Mouse (Mus musculus): ENCODE measurements around the gene Odf3l1.

Odf3l1 gene

DNA sequence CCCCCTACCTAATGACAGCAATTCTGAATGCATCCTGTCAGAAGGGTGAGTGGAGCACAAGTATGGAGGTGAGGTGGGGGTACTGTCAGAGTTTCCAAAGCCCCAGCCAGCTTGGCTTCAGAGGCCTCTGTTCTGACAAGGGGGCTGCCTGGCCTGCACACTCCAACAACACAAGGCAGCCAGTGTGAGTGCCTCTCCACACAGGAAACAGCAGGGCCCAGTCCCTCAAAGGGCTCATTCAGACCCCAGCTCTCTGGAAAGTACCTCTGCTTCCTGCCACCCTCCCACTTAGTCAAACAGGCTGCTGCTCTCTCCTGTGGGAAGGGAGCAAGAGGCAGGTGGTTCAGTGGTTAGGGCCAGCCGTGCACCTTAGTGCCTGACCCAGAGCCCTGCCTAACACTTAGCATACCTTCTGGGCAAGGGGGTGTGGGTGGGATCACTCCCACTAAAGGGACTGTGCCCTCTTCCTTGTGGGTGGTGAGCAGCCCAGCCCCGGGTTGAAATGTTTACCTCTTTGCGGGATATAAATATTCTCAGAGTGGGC, 17.1 kb upstream of the Odf3l1 start:
- no peak for DNase-seq (ENCODE audit: low spot score in 2 of 2)

DNA sequence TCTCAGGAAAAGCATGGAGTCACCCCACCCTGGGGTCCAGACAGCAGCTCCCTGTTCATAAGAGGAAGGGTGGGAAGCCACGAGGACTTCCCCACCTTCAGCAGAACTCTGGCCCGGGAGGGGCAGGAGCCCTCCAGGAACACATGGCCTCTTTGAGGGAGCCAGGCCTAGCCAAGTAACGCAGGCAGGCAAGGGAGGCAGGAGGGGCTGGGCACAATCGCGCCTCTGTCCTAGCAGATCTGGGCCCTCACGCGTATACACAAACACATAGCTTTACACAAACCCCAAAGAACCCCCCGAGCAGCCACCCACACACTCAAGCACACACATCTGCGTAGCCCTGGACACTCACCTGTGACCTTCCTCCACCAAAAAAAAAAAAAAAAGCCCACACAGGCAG, 16.3 kb upstream of the Odf3l1 start:
- DNase-seq (ENCODE audit: low spot score in 2 of 2): no peak

DNA sequence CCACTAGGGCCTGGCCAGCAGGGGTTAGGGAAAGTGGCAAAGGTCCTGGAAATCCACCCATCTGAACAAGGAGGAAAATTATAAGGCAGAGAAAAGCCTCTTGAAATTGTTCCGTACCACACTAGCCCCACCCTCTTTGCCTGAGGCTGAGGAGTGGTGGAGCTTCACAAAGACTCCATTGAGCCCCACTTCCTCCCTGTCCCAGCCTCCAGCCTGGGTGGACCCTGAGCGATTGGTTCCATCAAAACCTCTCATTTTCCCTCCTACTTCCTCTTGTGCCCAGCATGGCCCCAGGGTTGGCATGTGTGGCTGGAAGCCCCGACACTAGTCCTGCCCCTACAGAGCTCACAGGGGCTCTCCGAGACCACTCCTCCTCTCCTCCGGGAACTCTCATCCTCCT, 12.8 kb upstream of the Odf3l1 start:
- no peak for DNase-seq (ENCODE audit: low spot score in 2 of 2)

DNA sequence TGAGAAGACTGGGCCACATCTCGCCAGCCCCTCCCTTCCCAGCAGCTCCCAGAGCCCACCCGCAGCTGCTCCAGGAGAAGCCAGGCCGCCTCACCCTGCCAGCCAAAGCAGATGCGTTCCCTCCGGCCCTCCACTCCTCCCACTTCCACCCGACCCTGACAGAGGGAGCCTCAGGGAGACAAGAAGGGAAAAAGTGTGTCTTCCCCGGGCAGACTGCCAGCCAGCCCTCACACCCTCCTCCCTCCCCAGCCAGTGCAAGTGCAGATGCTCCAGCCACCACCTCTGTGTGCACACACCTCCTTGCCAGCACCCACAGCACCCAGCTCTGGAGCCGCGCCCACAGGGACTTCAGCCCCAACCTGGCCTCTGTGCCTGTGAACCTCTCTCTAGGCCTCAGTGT, 12.3 kb upstream of the Odf3l1 start:
- no peak for DNase-seq (ENCODE audit: low spot score in 2 of 2)

DNA sequence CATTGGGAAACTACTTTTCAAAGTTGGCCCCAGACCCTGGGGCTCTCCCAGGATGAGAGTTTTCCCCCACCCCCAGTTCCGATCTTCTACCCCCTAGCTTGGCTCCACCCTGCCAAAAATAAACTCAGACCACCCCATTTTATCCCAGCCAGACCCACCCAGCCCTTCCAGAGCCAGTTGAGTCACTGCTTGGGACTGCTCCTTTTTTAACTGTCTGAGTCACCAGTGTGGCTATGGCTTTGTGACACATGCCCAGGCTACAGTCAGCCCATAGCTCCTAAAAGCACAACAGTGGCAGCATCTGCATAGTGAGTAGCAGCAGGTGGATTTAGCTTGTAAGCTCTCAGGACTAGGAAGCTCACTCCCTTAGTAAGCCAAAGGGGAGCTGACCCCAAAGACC, 8.6 kb upstream of the Odf3l1 start:
- DNase-seq (ENCODE audit: low spot score in 2 of 2): no peak

DNA sequence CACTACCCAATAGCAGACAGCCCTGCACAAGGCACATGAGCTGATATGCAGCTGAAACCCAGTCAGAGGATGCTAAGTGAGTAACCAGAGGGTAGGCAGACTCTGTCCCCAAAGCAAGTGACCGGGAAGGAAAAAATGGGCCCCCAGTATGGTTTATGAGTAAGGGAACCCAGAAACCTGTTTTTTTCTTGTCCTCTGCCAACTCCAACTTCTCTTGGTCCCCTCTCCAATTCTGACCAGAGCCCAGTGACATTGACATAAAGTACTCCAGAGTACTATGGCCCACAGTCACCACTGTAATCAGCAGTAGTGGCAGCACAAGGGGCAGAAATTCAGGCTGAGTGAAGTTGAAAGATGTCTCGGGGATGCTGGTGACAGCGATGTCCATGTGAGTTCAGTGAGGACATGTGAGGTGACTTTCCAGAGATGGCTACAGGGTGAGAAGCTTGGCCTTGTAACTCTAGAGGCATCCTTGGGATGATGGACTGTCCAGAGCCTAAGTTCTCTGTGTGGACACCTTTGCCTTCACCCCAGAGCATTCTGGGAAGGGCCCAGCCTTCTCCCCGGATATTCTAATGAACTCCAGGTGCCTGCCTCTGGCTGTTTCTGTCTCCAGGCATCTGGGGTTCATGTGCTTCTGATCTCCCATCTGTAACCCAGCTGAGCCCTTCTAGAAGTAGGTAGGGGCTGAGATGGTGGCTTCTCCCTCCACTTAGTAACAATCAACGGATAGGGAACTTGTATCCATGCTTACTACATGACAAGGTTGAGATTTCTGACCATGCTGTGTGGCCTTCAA, 7.8 kb upstream of the Odf3l1 start:
- no peak for DNase-seq (ENCODE audit: low spot score in 2 of 2)

DNA sequence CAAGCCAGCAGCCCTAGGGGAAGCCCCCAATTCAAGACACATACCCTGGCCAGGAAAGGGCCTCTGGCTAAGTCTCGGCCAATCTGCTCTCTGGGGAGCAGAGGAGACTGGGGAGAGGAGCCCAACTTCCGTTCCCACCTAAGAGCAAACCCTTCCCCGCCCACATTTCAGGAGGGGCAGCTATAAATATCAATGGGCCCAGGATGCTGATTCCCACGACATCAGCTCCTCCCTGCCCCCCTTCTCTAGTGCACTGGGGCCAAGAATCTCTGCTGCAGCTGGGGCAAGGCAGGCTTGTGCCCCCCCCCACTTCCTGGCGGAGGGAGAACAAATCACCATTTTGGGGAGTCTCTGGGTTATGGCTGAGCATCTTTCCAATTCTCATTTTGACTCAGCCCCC, 6.7 kb upstream of the Odf3l1 start:
- DNase-seq (ENCODE audit: low spot score in 2 of 2): no peak

DNA sequence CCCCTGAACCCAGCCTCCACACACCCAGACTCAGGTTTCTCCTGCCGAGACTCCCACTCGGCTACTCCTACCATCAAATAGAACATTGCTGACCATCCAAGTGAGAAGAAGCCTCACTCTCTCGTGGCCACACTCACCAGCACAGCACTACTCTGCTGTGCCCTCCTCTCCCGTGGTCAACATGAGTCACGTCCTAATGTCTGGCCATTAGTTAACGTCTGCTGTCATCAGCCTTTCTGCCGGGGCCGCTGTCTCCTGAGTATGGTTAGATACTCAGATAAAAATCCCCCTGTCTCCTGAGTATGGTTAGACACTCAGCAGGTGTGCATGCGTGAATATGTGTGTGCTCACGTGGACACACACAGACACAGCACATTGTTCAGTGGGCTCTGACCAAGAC, 6.3 kb upstream of the Odf3l1 start:
- no peak for DNase-seq (ENCODE audit: low spot score in 2 of 2)

DNA sequence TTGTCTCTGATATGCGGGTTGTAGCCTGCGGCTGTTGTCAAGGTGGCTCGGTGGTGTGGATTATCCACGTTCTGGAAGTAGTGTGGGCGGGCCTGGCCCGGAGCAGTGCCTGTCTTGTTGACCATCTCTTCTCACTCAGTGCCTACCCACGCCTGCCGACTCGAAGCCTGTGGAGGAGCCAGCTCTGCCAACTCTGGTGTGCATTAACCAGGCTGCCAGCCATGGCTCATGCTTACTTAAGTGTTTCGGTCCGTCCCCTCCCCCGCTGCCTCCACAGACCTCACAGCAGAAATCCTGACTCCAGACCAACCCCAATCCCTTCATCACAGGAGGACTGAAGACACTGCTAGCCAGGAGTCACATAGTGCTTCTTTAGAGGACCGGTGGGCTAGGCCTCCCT, 5.1 kb upstream of the Odf3l1 start:
- no peak for DNase-seq (ENCODE audit: low spot score in 2 of 2)

DNA sequence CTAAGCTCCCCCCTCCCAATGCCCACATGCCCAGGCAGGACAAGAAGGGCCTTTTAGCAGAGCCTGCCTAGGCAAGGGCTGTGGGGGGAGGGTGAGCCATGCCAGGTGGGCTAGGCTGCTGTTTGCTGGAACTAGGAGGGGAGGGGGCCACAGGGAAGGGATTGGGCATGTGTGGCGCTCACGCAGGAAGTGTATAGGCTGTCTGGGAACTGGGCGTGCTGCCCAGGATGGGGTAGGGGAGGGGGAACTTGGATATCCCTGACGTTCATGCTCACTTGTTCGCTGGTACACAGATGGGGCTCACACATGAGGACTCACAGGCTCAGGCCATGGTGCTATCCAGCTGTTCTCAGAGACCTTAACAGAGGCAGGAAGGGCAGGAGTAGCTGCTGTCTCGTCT, 3.8 kb upstream of the Odf3l1 start:
- DNase-seq (ENCODE audit: low spot score in 2 of 2): no peak

DNA sequence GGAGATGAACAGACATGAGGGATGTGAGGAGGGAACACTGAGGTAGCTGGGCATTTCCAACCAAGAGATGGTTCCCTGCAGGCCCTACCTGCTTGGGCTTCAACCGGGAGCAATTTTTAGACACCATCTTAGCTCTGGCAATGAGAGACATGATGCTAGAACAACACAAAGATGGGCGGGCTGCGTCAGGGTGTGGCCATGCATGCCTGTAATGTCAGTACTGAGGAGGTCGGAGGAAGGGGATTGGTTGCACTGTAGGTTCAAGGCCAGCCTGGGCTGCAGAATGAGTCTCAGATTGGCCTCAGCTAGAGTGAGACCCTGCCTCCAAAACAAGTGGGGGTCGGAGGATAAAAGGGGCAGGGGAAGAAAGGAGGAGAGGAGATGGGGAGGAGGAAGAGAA, 2.0 kb upstream of the Odf3l1 start:
- no peak for DNase-seq (ENCODE audit: low spot score in 2 of 2)

DNA sequence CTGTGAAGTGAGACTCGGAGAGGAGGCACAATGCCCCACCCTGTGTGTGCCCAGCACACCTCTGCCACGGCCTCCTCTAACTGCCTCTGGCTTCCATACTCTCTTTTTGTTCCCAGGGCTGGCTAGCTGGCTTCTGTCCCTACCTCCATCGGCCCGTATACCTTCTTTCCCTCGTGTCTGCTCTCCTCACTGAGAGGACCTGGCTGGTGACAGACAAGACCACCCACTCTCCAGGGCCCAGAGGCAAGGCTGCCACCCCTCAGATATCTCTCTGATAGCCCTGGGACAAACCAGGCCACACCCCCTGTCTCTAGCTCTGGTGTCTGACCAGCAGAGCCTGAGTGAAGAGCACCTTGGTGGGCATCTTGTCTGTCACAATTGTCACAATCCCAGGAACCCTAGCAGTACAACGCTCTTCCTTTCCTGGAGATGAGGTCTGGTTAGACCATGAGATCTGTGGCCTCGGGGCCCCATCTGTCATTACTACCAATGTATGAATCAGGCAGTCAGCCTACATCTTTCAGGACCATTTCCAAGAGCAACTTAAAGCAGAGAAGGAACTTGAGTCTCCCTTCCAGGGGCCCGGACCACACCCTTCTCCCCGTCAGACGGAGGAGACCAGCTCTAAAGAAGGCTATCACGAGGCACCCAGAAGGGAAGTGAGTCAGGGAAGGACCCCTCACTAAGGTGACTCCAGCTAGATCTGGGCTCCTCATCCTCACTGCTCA, 1.4 kb upstream of the Odf3l1 start:
- DNase-seq (ENCODE audit: low spot score in 2 of 2): no peak

DNA sequence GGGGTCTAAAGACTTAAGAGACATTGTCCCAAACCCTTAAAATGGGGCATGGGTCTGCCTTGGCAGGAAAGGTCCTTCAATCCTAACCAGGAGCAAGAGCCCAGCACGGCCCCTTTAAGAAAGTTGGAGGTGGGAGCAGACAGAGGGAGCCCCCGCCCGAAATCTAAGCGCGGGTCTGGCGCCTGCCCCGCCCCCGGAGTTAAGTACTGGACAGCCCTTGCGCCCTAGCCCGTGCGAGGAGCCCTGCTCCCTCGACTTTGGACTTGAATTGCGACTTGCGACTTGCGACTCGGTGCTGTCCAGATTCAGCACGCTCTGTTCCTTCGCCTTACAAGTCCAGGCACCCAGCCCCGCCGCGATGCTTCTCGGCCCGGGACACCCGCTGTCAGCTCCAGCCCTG, 353 bp upstream of the Odf3l1 start, which contains the start of gene Cspg4:
TSS of gene Cspg4 (plus strand) at position 202 of the 400 bp plus-strand sequence.
- peak in 1 of 2 experiments; percentile 70 for DNase-seq (ENCODE audit: low spot score in 2 of 2)

DNA sequence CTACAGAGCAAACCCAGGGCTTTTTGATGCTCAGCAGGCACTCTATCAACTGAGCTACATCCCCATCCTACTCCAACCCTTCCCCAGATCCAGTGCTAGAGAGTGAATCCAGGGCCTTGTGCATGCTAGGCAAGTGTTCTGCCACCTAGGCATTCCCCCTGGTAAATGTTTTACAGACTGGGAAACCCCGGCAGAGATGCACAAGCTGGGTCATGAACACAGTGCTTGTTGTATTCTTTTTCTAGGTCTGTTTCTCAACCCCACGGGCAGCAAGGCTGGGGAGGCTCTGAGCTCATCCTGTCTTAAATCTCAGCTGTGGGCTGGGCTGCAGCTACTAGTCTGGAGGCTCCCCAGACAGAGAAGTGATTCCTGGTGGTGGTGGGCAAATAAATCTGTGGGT, 1.6 kb downstream of the Odf3l1 start:
- no peak for DNase-seq (ENCODE audit: low spot score in 2 of 2)

DNA sequence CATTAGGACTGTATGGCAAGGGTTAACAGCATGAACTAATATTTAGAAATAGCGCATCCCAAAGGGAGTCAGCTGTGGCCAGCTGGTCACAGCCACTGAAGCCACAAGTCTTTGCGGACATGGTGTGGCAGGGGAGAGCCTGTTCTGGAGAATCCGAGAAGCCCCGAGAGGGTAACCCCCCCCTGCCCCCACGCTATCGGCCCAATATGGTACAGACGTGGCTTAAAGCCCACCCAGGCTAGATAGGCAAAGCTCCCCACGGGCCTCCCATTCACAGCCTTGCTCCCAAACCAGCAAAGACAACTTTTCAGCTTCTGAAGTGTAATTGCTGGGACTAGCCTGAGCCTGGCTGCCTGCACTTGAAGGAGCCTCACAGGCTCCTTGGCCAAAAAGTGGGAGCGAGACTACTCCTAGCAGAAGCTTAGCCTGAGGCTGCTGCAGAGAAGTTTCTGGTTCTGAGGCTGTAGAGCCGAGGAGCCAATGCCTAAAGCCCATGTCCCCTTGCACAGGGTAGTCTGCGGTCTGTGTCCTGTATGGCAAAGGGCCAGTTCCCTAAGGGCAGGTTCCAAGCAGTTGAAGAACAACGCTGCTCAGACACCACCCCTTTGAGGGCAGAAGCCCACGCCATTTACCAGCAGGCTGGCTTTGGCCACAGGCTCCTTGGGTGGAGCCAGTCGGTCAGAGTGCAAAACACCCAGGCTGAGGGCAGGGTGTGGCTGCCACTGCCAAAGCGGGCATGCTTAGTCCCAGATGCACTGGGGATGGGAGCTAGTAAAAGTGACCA, 3.8 kb downstream of the Odf3l1 start:
- DNase-seq (ENCODE audit: low spot score in 2 of 2): peak in 1 of 2 experiments; percentile 45

DNA sequence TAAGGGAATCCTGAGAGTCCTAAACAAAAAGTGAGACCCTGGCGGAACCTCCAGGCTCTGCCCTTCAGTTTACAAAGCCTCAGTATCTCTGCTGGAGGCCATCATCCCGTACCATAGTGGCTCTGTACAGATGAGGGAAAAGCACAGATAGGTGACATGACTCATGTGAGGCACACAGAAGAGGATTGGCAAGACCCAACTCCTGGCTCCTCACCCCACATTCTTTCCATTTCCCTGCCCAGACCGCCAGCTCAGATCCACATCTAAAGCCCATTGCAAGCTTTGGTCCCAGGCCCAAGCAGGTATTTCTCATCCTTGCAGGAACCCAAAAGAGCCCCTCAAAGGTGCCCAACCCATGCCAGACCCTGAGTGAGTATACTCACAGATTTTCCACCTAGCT, 4.4 kb downstream of the Odf3l1 start:
- DNase-seq (ENCODE audit: low spot score in 2 of 2): no peak

DNA sequence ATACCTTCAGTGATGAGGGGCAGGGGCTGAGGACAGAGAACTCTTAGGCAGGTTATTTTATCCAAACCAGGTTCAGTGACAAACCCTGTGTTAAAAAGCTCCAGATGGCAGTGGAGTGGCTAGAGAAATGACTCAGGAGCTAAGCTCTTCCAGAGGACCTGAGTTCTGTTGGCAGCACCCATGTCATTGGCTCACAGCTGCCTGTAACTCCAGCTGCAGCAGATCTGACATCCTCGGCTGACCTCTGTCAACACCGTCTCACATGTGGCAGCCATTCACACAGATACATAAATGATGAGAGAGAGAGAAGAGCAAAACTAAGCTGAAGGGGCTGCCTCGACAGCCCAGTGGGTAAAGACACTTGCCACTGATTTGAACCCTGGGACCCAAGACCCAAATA, 7.0 kb downstream of the Odf3l1 start:
- no peak for DNase-seq (ENCODE audit: low spot score in 2 of 2)

DNA sequence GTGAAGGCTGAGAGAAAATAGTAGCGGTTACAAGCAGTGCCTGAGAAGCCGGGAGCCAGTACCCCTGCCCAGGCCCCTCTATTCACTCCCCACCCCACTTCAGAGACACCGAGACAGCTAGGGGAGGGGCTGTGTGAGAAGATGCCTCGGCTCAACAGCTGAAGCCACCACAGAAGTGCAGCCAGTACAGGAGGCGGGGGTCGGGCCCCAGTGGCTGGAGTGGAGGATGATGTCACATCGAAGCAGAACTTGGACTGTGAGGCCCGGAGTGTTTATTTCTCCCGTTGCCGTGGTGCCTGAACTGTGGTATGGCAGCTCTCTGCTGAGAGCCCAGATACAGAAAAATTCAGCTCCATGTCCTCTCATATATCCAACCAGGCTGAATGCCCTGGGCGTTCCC, 12.7 kb downstream of the Odf3l1 start:
- peak in 1 of 2 experiments; percentile 29 for DNase-seq (ENCODE audit: low spot score in 2 of 2)

DNA sequence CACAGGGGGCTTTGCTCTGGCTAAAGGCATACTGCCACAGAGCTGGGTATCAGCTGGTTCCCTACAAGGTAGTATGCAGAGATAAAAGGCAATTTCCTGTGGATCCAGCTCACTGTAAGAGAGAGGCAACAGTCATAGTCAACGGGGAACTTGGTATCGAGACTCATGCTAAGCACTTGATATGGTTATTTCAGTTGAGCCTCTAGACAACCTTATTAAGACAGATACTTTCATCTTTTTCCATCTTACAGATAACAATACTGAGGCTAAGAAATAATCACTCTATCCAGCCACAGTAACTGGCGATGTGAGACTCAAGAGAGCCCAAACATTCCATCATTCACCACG, 13.6 kb downstream of the Odf3l1 start:
- no peak for DNase-seq (ENCODE audit: low spot score in 2 of 2)

DNA sequence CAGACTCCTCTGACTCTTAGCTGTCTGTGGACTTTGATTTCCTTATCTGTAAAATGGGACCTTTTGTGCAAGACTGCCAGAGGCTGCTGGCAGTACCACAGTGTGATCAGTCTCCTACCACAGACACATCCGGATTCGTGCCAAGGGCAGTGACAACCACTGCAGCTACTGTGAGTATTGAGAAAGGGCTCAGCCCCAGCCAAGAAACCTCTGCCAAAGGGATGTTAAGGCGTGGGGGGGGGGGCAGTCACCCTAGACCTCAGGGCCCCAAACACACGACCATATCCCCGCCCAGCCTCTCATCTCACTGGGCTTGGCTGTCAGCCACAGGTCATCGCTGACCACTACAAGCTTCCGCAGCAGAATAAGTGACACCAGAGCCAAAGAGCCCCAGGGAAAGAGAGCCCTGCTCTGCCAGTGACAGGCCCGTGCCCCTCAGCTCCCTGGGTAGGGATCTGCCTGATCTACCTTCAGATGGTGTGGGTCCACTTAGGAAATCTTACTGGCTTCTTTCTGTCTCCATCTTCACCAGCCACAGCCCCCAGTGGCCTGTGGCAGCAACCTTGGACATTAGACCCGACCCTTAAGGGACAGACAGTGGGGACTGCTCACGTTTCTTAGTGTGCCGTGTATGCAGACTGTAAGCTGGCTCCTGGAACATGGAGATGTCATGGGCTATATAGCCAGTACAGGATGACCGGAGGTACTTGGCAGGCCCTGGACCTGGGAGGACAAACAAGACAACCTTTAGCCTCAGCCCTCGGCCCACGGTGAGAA, 14.2 kb downstream of the Odf3l1 start:
- peak in 1 of 2 experiments; percentile 49 for DNase-seq (ENCODE audit: low spot score in 2 of 2)

DNA sequence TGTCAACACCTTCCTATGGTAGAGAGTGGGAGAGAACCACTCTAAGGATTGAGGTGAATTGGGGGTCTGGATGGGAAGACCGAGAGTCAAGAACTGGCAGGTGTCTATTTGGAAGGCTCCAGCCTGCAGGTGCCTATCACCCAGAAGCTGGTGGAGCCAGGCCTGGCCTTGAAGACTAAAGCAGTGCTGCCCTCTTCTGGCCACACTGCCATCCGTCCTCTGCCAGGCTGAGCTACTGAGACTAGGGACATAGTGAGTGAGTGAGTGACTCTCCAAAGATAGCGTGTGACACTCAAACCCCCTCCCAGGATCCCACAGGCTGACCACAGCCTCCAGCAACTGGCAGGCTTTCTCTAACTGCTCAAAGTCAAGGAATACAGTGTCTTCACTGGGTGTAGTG, 17.0 kb downstream of the Odf3l1 start:
- peak in 1 of 2 experiments; percentile 56 for DNase-seq (ENCODE audit: low spot score in 2 of 2)

DNA sequence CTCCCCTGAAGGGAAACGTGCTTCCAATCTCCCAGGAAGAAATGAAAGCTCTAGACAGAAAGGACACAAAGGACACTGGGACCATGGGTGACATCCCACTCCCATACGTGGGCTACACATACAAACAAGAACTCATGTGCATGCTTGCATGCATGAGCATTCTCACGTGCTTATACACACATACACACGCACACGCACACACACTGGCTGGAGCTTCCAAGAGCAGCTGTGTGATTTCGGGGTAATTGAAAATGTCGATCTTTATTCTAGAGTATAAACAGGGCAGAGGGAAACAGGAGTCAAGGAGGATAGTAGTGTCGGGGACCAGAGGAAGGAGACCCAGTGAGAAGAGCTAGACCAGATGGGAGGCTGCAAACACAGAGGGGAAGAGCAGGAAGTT, 19.8 kb downstream of the Odf3l1 start:
- no peak for DNase-seq (ENCODE audit: low spot score in 2 of 2)
